Mouse (Mus musculus): ENCODE results near the gene Slamf9.

DNA sequence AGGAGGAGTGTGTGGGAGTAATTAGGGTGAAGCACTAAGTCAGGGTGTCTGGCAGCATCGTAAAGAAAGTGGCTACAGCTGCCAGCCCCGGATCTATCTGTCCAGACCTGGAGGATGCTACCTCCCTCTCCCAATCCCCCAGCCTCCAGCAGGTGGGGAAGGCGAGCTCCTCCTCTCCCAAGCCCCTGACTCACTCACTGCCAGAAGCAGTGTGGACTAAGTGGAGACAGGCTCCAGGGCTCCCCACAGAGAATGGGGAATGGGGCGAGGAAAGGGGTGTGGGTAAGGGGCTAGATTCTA is 8.2 kb downstream of the Slamf9 start:
- TF ChIP-seq CTCF (IDR thresholded peaks at IDR 0.05; ENCODE audit: low read depth): no peak
- no peak for TF ChIP-seq EP300 (IDR thresholded peaks at IDR 0.05; ENCODE audit: low read depth)

Measured in liver, postnatal 0 days (tissue).